Mouse (Mus musculus) splenic B cell, adult 2 months (primary cell): ENCODE data around the gene Dnaja3.

ENCODE experiments used
- DNase-seq: peaks from one replicate; pipeline ENCODE4 v3.0.0-alpha.2; 2011; ENCODE audit warnings: low read depth, low spot score
- H3K27me3 ChIP-seq: 2 replicates; pipeline ENCODE4 v1.6.1; 2012; ENCODE audit warnings: mild to moderate bottlenecking, low read length, moderate library complexity, mixed read lengths; ENCODE audit not compliant: control insufficient read depth, poor library complexity, insufficient read depth, severe bottlenecking
- H3K36me3 ChIP-seq: 2 replicates; pipeline ENCODE4 v1.6.1; 2012; ENCODE audit warnings: mild to moderate bottlenecking, low read length, moderate library complexity, mixed read lengths; ENCODE audit not compliant: control insufficient read depth, poor library complexity, insufficient read depth, severe bottlenecking

The Dnaja3 gene

GRCm38 (mm10) chr16:4602189-4602588 lies 37.6 kb upstream of the Dnaja3 start:
- no peaks in the 10 kb centered on the region for H3K27me3 ChIP-seq
- no peak for DNase-seq
- no peaks in the 10 kb centered on the region for H3K36me3 ChIP-seq

- no peak for DNase-seq
- no peaks in the 10 kb centered on the region for H3K27me3 ChIP-seq
- no peaks in the 10 kb centered on the region for H3K36me3 ChIP-seq
Observed at GRCm38 (mm10) chr16:4602766-4603452, 36.9 kb upstream of the Dnaja3 start.

GRCm38 (mm10) chr16:4603453-4603837 lies 36.3 kb upstream of the Dnaja3 start:
- DNase-seq = no peak
- no peaks in the 10 kb centered on the region for H3K27me3 ChIP-seq
- H3K36me3 ChIP-seq = no peaks in the 10 kb centered on the region

GRCm38 (mm10) chr16:4604293-4604837 lies 35.4 kb upstream of the Dnaja3 start:
- Histone ChIP-seq H3K36me3 (no peaks in the 10 kb centered on the region), H3K27me3 (no peaks in the 10 kb centered on the region)
- no peak for DNase-seq

- DNase-seq = no peak
- Histone ChIP-seq H3K36me3 (no peaks in the 10 kb centered on the region), H3K27me3 (no peaks in the 10 kb centered on the region)
Observed at GRCm38 (mm10) chr16:4605514-4606131, 34.2 kb upstream of the Dnaja3 start.

GRCm38 (mm10) chr16:4606431-4607084 lies 33.2 kb upstream of the Dnaja3 start:
- no peak for DNase-seq
- Histone ChIP-seq H3K36me3 (no peaks in the 10 kb centered on the region), H3K27me3 (no peaks in the 10 kb centered on the region)

GRCm38 (mm10) chr16:4607818-4608531 lies 31.8 kb upstream of the Dnaja3 start:
- peak; percentile 91 for DNase-seq
- no peaks in the 10 kb centered on the region for H3K36me3 ChIP-seq
- H3K27me3 ChIP-seq = no peaks in the 10 kb centered on the region

- no peaks in the 10 kb centered on the region for H3K36me3 ChIP-seq
- DNase-seq = no peak
Observed at GRCm38 (mm10) chr16:4608532-4609059, 31.2 kb upstream of the Dnaja3 start.

GRCm38 (mm10) chr16:4611193-4611592 lies 28.6 kb upstream of the Dnaja3 start:
- DNase-seq = no peak
- peaks cover 1% of the 10 kb centered on the region; the same call in 1 of the 2 replicates for H3K36me3 ChIP-seq
- H3K27me3 ChIP-seq = no peaks in the 10 kb centered on the region

More at GRCm38 (mm10) chr16:4608532-4609059, 31.2 kb upstream of the Dnaja3 start:
- no peaks in the 10 kb centered on the region for H3K27me3 ChIP-seq

- no peak for DNase-seq
- H3K36me3 ChIP-seq = peaks cover 1% of the 10 kb centered on the region; the same call in 1 of the 2 replicates
- H3K27me3 ChIP-seq = no peaks in the 10 kb centered on the region
Observed at GRCm38 (mm10) chr16:4611676-4612075, 28.1 kb upstream of the Dnaja3 start.

GRCm38 (mm10) chr16:4613736-4614135 lies 26.1 kb upstream of the Dnaja3 start:
- H3K27me3 ChIP-seq = no peaks in the 10 kb centered on the region
- no peak for DNase-seq
- H3K36me3 ChIP-seq = peaks cover 1% of the 10 kb centered on the region; the same call in 1 of the 2 replicates

GRCm38 (mm10) chr16:4614639-4615038 lies 25.1 kb upstream of the Dnaja3 start:
- DNase-seq = no peak
- no peaks in the 10 kb centered on the region for H3K27me3 ChIP-seq

GRCm38 (mm10) chr16:4615297-4615696 lies 24.5 kb upstream of the Dnaja3 start:
- no peak for DNase-seq
- no peaks in the 10 kb centered on the region for H3K27me3 ChIP-seq

More at GRCm38 (mm10) chr16:4614639-4615038, 25.1 kb upstream of the Dnaja3 start:
- peaks cover 1% of the 10 kb centered on the region; the same call in 1 of the 2 replicates for H3K36me3 ChIP-seq

GRCm38 (mm10) chr16:4616829-4617228 lies 23.0 kb upstream of the Dnaja3 start:
- no peak for DNase-seq
- H3K36me3 ChIP-seq = peaks cover 1% of the 10 kb centered on the region; the same call in 1 of the 2 replicates
- H3K27me3 ChIP-seq = no peaks in the 10 kb centered on the region

More at GRCm38 (mm10) chr16:4615297-4615696, 24.5 kb upstream of the Dnaja3 start:
- peaks cover 1% of the 10 kb centered on the region; the same call in 1 of the 2 replicates for H3K36me3 ChIP-seq
